Comparison of ENCODE assay signal across 13 mouse cellular contexts in genomic region chr15:74456675-74457040, GRCm38 (mm10).
"Had no signal": no experiment of that assay in that cellular context is flagged by ENCODE, and none has a peak within 500 bp of the region (broad histone marks: within the 10 kb centered on the region; RNA-seq: fewer than 3 reads in every experiment).

No protein-coding gene starts in this region.

- H3K36me3 ChIP-seq: limb, embryonic 15.5 days; liver, embryonic 12.5 days; midbrain, embryonic 10.5 days; neural tube, embryonic 12.5 days had no signal

- H3K27me3 ChIP-seq: limb, embryonic 15.5 days; liver, embryonic 12.5 days; neural tube, embryonic 12.5 days had no signal

- H3K4me3 ChIP-seq: limb, embryonic 15.5 days; liver, embryonic 12.5 days; midbrain, embryonic 10.5 days; myocyte; neural tube, embryonic 12.5 days had no signal

- H3K27ac ChIP-seq: limb, embryonic 15.5 days; liver, embryonic 12.5 days; midbrain, embryonic 10.5 days; neural tube, embryonic 12.5 days had no signal

- H3K9me3 ChIP-seq: limb, embryonic 15.5 days; liver, embryonic 12.5 days; midbrain, embryonic 10.5 days; neural tube, embryonic 12.5 days had no signal

- DNase-seq: layer of hippocampus, postnatal 36 days; lung, postnatal 4 days; midbrain, embryonic 14.5 days; retina, postnatal 1 day; right cerebral cortex, postnatal 4 days; spleen, adult 18-20 months; thymus, adult 18-20 months; thymus, postnatal 14 days had no signal

- H3K4me1 ChIP-seq: liver, embryonic 12.5 days had no signal
